Mouse (Mus musculus) gonadal fat pad, adult 2 months (tissue): ENCODE data around the gene Bad. TPM values are rescaled to one million over a fixed set of nuclear protein-coding genes. Genes with fewer than 3 reads are reported as not detected.
"Not testable (repeated sequence)": the region's sequence is repeated elsewhere in the genome, so short reads cannot be mapped to it uniquely, and the experiment has no call there.

Experiments
- DNase-seq: peaks from one replicate; pipeline ENCODE4 v3.0.0-alpha.2; 2012; ENCODE audit warnings: low read depth
- polyA plus RNA-seq: library from polyadenylated mRNA; depleted of rRNA; stranded (reverse); fragments of >200 nt; gene quantifications from 2 replicates; pipeline ENCODE4 v1.2.3, GENCODE M21; 2012

Gene Bad
- polyA plus RNA-seq, 1 experiment, result 82.0 TPM

- DNase-seq, result no peak
Measured at GRCm38 (mm10) chr19:6985300-6985699, 43.6 kb downstream of the Bad start.

DNA sequence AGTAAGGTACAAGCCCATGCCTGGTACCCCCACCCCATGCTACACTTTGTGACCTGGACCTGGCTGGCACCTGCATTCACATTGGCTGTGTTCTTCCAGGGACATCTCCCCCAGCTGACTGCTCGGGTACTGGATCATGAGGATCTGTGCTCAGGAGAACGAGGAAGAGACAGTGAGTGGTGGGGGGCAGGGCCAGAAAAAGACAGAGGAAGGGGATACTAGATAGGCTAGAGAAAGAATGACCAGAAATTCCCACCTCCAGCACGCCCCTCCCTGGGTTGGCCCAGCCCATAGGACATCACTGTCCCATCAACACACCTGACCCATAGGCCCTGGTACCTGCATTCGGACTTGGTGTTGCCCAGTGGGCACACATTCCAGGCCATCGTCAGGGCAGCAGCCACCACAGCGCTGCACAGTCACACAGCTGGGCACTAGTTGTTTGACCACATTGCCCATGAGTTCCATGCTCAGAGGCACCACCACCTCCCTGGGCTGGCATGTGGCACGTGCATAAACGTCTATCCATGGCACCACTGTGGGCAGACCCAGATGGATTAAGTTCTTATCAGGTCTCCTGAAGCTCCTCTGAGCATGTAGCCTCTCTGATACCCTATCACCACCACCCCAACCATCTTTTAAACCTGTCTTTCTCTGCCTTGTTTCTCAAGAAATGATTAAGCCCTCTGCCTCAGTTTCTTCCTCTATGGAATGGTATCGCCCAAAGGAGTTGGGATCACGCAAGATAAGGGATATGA is 44.5 kb downstream of the Bad start:
- DNase-seq, result no peak

GRCm38 (mm10) chr19:6987061-6987903 is 45.6 kb downstream of the Bad start, which contains the start of gene Vegfb:
TSS of gene Vegfb (minus strand) at chr19:6987651.
- DNase-seq, result no peak

DNA sequence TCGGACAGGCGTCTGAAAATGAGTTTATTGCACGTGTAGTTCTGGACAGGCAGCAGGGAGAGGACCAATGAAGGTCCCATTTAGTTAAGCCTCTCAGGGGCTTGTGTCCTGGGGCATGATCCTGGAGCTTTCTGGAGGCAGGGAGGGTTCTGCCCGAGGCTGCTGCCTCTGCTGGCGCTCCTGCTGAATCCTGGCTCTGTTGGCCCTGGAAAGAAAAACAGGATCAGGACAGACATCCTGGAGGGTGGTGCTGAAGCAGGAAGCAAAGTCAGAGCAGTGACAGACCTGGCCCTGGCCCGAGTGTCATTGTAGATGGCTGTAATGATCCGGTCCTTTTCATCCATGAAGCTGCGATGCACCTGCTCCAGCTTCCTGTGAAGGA is 46.2 kb downstream of the Bad start:
- no peak for DNase-seq

DNA sequence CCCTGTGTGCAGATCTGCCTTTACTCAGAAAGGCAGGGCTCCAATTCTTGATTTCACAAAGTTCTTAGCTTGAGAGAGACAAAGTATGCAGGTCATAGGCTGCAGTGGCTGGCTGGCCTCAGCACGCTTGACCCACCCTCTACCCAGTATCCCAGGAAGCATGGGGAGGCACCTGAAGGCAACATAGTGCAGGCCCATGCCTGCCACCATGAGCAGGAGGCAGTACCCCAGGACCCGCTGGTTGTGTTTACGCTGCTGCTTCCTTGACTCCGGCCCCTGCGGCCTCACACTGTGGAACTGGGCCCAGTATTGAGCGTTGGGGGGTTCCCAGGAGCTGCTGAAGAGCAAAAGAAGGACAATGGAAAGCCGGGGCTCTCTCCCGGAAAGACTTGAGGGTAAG is 47.6 kb downstream of the Bad start:
- DNase-seq, result no peak

- DNase-seq, result no peak
Measured at GRCm38 (mm10) chr19:6990712-6991111, 49.1 kb downstream of the Bad start.

GRCm38 (mm10) chr19:6991166-6991565 is 49.5 kb downstream of the Bad start:
- DNase-seq, result not testable (repeated sequence)

- peak; percentile 70 for DNase-seq
Measured at GRCm38 (mm10) chr19:6992011-6992858, 50.6 kb downstream of the Bad start, which contains the start of gene Dnajc4. TSS of gene Dnajc4 (minus strand) at chr19:6992572.

DNA sequence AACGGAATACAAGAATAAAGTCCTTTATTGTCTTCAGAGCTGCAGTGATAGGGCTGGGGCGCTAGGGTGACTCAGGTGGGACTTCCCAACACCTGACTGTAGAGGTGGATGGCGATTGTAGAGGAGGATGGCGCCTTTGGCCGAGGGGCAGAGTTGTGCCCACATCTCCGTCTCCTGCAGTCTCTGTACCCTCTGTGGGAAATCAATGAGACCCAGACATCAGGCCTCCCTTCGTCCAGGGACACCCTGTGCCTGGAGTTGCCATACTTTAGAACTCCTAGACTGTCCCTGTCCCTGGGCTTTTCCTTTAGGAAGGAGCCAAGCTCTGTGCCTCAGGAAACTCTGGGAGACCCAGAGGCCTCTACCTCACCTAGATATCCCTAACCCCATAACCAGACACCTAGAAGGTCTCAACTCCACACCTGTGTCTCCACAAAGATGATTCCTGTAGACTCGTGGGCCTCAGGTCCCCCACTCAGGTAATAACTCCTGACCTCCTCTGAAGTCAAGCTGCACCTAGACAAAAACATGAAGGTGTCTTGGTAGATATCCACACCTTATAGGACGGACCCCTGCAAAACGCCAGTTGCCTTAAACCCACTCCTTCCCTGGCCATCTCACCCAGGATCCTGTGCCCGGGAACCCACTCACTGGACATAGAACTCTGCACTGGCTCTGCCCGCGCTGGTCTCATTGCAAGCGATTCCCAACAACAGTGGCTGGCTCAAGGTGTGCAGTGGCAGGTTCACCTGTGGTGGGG is 51.5 kb downstream of the Bad start:
- no peak for DNase-seq

DNA sequence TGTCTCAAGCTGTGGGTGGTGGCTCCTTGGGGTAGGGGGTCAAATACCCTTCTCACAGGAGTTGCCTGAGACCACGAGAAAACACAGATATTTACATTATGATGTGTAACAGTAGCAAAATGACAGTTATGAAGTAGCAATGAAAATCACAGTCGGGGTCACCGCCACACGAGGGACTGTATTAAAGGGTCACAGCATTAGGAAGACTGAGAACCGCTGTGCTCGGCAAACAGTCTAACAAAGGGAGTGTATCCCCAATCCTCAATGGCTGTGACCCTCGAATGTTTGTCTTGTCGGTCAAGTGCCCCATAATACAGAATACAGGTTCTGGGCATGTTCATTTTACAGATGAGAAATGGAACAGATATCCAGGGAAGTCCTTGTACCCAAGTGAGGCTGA is 52.3 kb downstream of the Bad start:
- DNase-seq, result no peak

GRCm38 (mm10) chr19:6994489-6994888 is 52.8 kb downstream of the Bad start:
- no peak for DNase-seq

DNA sequence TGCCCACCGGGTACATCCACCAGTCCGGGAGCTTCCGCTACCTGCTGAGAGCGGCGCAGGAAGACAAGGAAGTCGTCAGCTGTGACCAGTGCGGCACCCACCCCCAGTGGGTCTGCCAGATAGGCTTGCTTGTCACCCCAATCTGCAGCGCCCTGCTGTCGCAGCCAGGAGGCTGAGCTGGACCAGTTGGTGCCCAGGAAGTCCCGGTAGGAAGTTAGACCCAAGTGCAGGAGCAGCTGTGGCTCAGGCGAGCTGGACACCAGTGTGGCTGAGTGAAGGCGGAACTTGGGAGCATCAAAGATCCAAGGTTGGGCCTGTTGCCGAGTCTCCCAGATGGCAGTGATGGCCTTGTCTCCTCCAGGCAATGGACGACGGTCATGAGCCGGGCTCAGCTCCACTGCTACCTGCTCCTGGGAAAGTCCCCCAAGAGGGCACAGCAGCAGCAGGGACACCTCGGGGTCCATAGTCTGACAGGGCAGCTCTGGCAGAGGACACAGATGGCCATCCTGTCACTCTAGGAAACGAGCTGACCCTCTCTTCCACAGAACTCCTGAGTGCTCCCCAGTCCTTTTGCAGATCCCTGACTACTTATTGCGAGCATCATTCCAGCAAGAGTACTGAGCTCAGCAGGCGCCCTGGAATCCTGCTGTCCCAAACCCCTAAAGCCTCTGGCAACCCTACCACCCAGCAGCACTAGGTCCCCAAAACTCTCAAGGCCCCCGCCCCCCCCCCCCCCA is 53.8 kb downstream of the Bad start:
- no peak for DNase-seq

GRCm38 (mm10) chr19:6996006-6996405 is 54.3 kb downstream of the Bad start, which contains the start of the genes Nudt22 and Trpt1:
TSS of gene Nudt22 (minus strand) at chr19:6996117.
TSS of gene Trpt1 (plus strand) at chr19:6996131.
- DNase-seq, result no peak

DNA sequence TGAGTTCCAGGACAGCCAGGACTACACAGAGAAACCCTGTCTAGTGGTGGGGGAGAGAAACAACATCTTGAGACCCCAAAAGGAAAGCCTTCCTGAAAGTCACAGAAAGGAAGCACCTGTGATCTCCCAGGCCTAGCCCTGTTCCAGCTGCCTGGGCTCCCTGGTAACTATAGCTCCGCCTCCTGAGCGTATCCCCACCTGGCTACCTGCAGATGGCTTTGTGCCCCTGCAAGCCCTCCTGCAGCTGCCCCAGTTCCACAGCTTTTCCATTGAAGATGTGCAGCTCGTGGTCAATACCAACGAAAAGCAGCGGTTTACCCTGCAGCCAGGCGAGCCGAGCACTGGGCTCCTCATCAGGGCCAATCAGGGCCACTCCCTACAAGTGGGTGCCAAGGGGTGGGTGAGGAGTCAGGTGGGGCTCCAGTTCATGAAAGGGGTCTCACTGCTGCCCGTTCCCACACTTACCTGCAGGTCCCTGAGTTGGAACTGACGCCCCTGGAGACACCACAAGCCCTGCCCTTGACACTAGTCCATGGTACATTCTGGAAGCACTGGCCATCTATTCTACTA is 56.1 kb downstream of the Bad start:
- no peak for DNase-seq

DNA sequence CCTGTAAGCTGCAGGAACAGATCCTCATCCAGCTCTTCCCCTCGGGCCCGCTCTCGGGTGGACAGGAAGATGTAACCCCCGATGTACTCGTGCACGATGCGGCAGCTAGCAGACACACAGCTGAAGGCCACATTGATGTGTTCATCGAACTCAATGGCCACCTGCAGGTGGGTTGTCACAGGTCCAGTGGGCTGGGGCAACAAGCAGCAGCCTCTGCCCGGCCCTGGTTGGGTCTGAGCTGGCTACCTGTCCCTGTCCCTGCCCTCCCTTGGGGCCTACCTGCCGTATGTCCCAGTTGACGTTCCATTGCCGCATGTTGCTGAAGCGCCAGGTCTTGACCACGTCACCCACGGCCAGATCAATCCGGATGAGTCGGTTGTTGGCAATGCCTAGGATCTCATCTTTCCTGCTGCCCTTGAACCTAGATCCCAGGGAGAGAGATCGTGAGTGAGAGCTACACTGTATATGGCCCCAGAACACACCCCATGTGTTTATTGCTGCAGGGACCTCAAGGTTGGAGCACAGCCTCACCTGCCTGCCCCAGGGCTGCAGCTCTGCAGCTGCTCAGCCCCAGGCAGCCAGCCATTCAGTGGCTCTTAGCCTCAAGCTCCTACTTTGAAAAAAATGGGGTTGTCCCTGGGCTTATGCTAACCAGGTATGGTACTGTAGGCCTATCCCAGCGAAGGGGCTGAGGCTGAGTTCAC is 57.9 kb downstream of the Bad start:
- no peak for DNase-seq
